Mouse (Mus musculus) neutrophil, adult 65 days (primary cell): ENCODE results near the gene Gm10217. TPM values are rescaled to one million over a fixed set of nuclear protein-coding genes. Genes with fewer than 3 reads are reported as not detected.

ENCODE experiments used
- total RNA-seq: library from RNA; stranded (reverse); gene quantifications from 2 replicates; pipeline ENCODE4 v1.2.4, GENCODE M21; 2023

Gene Gm10217
- not detected in 2 replicates for total RNA-seq

DNA sequence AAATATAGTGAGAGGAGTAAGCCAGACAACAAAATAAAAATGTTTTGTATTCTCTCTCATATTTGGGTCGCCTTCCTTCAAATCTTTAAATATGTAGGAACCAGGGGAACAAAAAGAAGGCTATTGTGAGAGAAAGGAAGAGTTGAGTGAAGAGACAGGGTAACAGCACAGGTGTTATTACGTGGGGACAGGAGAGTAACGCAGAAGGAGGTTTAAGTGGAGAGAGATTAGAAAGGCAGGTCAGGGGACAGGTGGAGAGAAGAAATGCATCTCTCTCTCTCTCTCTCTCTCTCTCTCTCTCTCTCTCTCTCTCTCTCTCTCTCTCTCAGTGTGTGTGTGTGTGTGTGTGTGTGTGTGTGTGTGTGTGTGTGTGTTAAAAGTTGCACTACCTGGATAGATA, at the start of gene Gm10217:
Gene Gm10217, plus strand, starts transcription at position 301 of the 400 bp plus-strand sequence.

Other genes starting within 250 kb of the Gm10217 start
- not detected in 2 replicates for gene Fam155a, start 93.1 kb upstream of the Gm10217 start, total RNA-seq
- gene Lig4, start 113.4 kb downstream of the Gm10217 start, total RNA-seq: 1.9 and 2.6 TPM in 2 replicates
- gene Abhd13, start 113.5 kb downstream of the Gm10217 start, total RNA-seq: 12.2 and 13.3 TPM in 2 replicates
- gene Tnfsf13b, start 142.2 kb downstream of the Gm10217 start, total RNA-seq: 65.6 and 102 TPM in 2 replicates